20 mouse cellular contexts compared by ENCODE assay signal in genomic region chr3:30483006-30483684, GRCm38 (mm10).
DNase-seq lines count a peak whose midpoint lies in the region; ATAC-seq and TF ChIP-seq lines count a peak whose summit lies in the region.
"Had no signal": no experiment of that assay in that cellular context is flagged by ENCODE, and none has a peak within 500 bp of the region (broad histone marks: within the 10 kb centered on the region; RNA-seq: fewer than 3 reads in every experiment).

No protein-coding gene starts in this region.

- no peak overlapping the region for H3K4me3 ChIP-seq in kidney, postnatal 0 days (replicated peaks; ENCODE audit: low read depth, low read length)
- no peak overlapping the region for H3K4me3 ChIP-seq in midbrain, embryonic 12.5 days
- H3K4me3 ChIP-seq in midbrain, embryonic 13.5 days (replicated peaks): no peak overlapping the region
- no peak overlapping the region for H3K4me3 ChIP-seq in embryonic facial prominence, embryonic 11.5 days (ENCODE audit: low read depth, low read length)
- H3K4me3 ChIP-seq: forebrain, embryonic 12.5 days; kidney, embryonic 15.5 days; left cerebral cortex, adult 2 months; neural tube, embryonic 15.5 days had no signal

- DNase-seq in kidney, postnatal 0 days (ENCODE audit: low spot score): peak; percentile 24
- no peak for DNase-seq in kidney, adult 18-20 months
- peak; percentile 36 for DNase-seq in embryonic facial prominence, embryonic 11.5 days (ENCODE audit: low spot score)
- peak; percentile 68 for DNase-seq in retina, postnatal 1 day
- DNase-seq in neural tube, embryonic 10.5 days (ENCODE audit: extremely low spot score, low spot score): no peak
- DNase-seq: adrenal gland, adult 8-10 months; cerebellum, postnatal 36 days; gastrocnemius, postnatal 36 days; liver, postnatal 0 days; right cerebral cortex, postnatal 4 days; thymus, postnatal 25 days had no signal

- ATAC-seq in kidney, postnatal 0 days (replicated peaks; ENCODE audit: low FRiP score, low read depth): no peak
- peak; percentile 58; the same call in 1 of the 2 replicates for ATAC-seq in midbrain, embryonic 12.5 days (ENCODE audit: low FRiP score, low read depth)
- ATAC-seq in midbrain, embryonic 13.5 days: no peak
- ATAC-seq in embryonic facial prominence, embryonic 11.5 days (replicated peaks; ENCODE audit: insufficient number of reproducible peaks, low FRiP score, low TSS enrichment, low read depth): no peak
- ATAC-seq: hindbrain, embryonic 16.5 days; liver, postnatal 0 days had no signal

- H3K27ac ChIP-seq in kidney, postnatal 0 days: no peak overlapping the region
- H3K27ac ChIP-seq in midbrain, embryonic 12.5 days (replicated peaks): 0 out of 2 replicates have a peak overlapping the region, but pooled peaks have one; percentile 15
- no peak overlapping the region for H3K27ac ChIP-seq in midbrain, embryonic 13.5 days
- H3K27ac ChIP-seq in embryonic facial prominence, embryonic 11.5 days (replicated peaks; ENCODE audit: low read depth, low read length): no peak overlapping the region
- H3K27ac ChIP-seq: forebrain, embryonic 12.5 days; kidney, embryonic 15.5 days; left cerebral cortex, adult 2 months; macrophage; neural tube, embryonic 15.5 days had no signal

- no peak for TF ChIP-seq CTCF in kidney, postnatal 0 days (IDR thresholded peaks at IDR 0.05; ENCODE audit: low read depth)

- H3K4me2 ChIP-seq in kidney, postnatal 0 days (ENCODE audit: low read length): no peak overlapping the region
- no peak overlapping the region for H3K4me2 ChIP-seq in midbrain, embryonic 12.5 days (replicated peaks)
- no peak overlapping the region for H3K4me2 ChIP-seq in midbrain, embryonic 13.5 days (replicated peaks)
- H3K4me2 ChIP-seq in embryonic facial prominence, embryonic 11.5 days (ENCODE audit: low read depth, low read length): no peak overlapping the region
- H3K4me2 ChIP-seq: forebrain, embryonic 12.5 days; heart, embryonic 11.5 days; kidney, embryonic 15.5 days; neural tube, embryonic 15.5 days had no signal

- H3K4me1 ChIP-seq in kidney, postnatal 0 days (replicated peaks; ENCODE audit: insufficient read depth, low read length): no peaks in the 10 kb centered on the region
- peaks cover 14% of the 10 kb centered on the region; the same call in 1 of the 2 replicates for H3K4me1 ChIP-seq in midbrain, embryonic 12.5 days
- H3K4me1 ChIP-seq in midbrain, embryonic 13.5 days (replicated peaks): peaks cover 16% of the 10 kb centered on the region
- H3K4me1 ChIP-seq in embryonic facial prominence, embryonic 11.5 days (ENCODE audit: control insufficient read depth, insufficient read depth, low read length): no peaks in the 10 kb centered on the region
- H3K4me1 ChIP-seq: neural tube, embryonic 15.5 days had no signal

- WGBS in kidney, postnatal 0 days: 42% methylated on average over 5 of the region's 5 CpGs
- WGBS in midbrain, embryonic 12.5 days: 9% methylated on average over 5 of the region's 5 CpGs
- WGBS in midbrain, embryonic 13.5 days: 7% methylated on average over 5 of the region's 5 CpGs
- 14% methylated on average over 5 of the region's 5 CpGs for whole genome bisulfite sequencing in embryonic facial prominence, embryonic 11.5 days

- H3K9ac ChIP-seq in kidney, postnatal 0 days (ENCODE audit: low read depth, low read length): no peak overlapping the region
- H3K9ac ChIP-seq in midbrain, embryonic 12.5 days (replicated peaks): no peak overlapping the region
- no peak overlapping the region for H3K9ac ChIP-seq in midbrain, embryonic 13.5 days (replicated peaks)
- H3K9ac ChIP-seq in embryonic facial prominence, embryonic 11.5 days (replicated peaks; ENCODE audit: low read length): no peak overlapping the region
- H3K9ac ChIP-seq: forebrain, embryonic 12.5 days; kidney, embryonic 15.5 days; liver, postnatal 0 days; neural tube, embryonic 15.5 days had no signal

- H3K9me3 ChIP-seq in kidney, postnatal 0 days (replicated peaks; ENCODE audit: low read length): no peaks in the 10 kb centered on the region
- H3K9me3 ChIP-seq in midbrain, embryonic 12.5 days: no peaks in the 10 kb centered on the region
- no peaks in the 10 kb centered on the region for H3K9me3 ChIP-seq in midbrain, embryonic 13.5 days
- no peaks in the 10 kb centered on the region for H3K9me3 ChIP-seq in embryonic facial prominence, embryonic 11.5 days (replicated peaks; ENCODE audit: control insufficient read depth, low read length)
- H3K9me3 ChIP-seq: forebrain, embryonic 12.5 days; kidney, embryonic 15.5 days; neural tube, embryonic 15.5 days had no signal

- H3K27me3 ChIP-seq in kidney, postnatal 0 days (ENCODE audit: insufficient read depth, low read length): no peaks in the 10 kb centered on the region
- no peaks in the 10 kb centered on the region for H3K27me3 ChIP-seq in midbrain, embryonic 12.5 days
- no peaks in the 10 kb centered on the region for H3K27me3 ChIP-seq in midbrain, embryonic 13.5 days
- no peaks in the 10 kb centered on the region for H3K27me3 ChIP-seq in embryonic facial prominence, embryonic 11.5 days (ENCODE audit: control insufficient read depth, insufficient read depth, low read length)
- H3K27me3 ChIP-seq: forebrain, embryonic 12.5 days; neural tube, embryonic 15.5 days had no signal

- no peaks in the 10 kb centered on the region for H3K36me3 ChIP-seq in kidney, postnatal 0 days (ENCODE audit: insufficient read depth, low read length)
- 0 out of 2 replicates have a peak, but pooled peaks cover 3% of the 10 kb centered on the region for H3K36me3 ChIP-seq in midbrain, embryonic 12.5 days
- H3K36me3 ChIP-seq in midbrain, embryonic 13.5 days: no peaks in the 10 kb centered on the region
- H3K36me3 ChIP-seq in embryonic facial prominence, embryonic 11.5 days (replicated peaks; ENCODE audit: control insufficient read depth, insufficient read depth, low read depth, low read length): no peaks in the 10 kb centered on the region
- H3K36me3 ChIP-seq: forebrain, embryonic 12.5 days; kidney, embryonic 15.5 days; neural tube, embryonic 15.5 days had no signal

Comparison
In these comparisons a context has a peak if more than half of its experiments do, and no peak if none do; other contexts are left out.
1. DNase-seq: peak in kidney, postnatal 0 days (single experiment), embryonic facial prominence, embryonic 11.5 days (single experiment) and retina, postnatal 1 day (single experiment); none in kidney, adult 18-20 months (single experiment) and neural tube, embryonic 10.5 days (single experiment).